Mouse (Mus musculus): ENCODE data around the gene Rcor3.

DNA sequence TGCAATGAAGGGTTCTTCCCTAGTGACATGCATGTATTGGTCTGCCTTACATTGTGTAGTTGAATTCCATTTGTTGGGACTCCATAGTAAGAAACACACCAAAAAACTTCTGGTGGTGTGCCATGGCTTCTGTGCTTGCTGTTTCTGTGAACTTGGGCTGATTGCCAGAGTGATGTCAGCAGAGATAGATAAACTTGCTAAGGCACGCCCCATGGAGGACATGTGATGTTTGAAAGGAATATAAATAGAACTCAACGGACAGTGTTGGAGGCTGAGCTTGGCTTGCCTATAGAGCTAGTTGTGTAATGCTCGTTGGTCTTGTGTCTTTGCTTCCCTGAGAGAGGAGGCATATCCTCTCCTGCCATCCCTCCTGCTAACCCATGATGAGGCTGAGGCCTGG, 42.0 kb upstream of the Rcor3 start:
- TF ChIP-seq CTCF (conservative IDR thresholded peaks at IDR 0.05 in 1 of 2, IDR thresholded peaks at IDR 0.05 in 1 of 2; ENCODE audit: low read depth in 2 of 2, low read length in 2 of 2): no peak
- no peak for TF ChIP-seq POLR2A (IDR thresholded peaks at IDR 0.05; ENCODE audit: low read depth, low read length)
- no peak for TF ChIP-seq TCF12 (IDR thresholded peaks at IDR 0.05; ENCODE audit: low read depth, low read length)
- TF ChIP-seq E2F4 (IDR thresholded peaks at IDR 0.05; ENCODE audit: insufficient replicate concordance, low read depth, low read length): no peak
- no peak for TF ChIP-seq USF1 (IDR thresholded peaks at IDR 0.05; ENCODE audit: low read depth, low read length)
- no peak for TF ChIP-seq MAX (IDR thresholded peaks at IDR 0.05; ENCODE audit: low read length)
- TF ChIP-seq EP300 (IDR thresholded peaks at IDR 0.05; ENCODE audit: low read length): no peak
- TF ChIP-seq ZMIZ1 (IDR thresholded peaks at IDR 0.05; ENCODE audit: low read depth, low read length): no peak
- TF ChIP-seq HCFC1 (IDR thresholded peaks at IDR 0.05; ENCODE audit: low read depth, low read length): no peak

Data from CH12.LX (cell line).